Mouse (Mus musculus) gastrocnemius, postnatal 10 days (tissue): Measurements from ENCODE around the gene Gsn. TPM values are rescaled to one million over a fixed set of nuclear protein-coding genes. Genes with fewer than 3 reads are reported as not detected.
A peak's percentile ranks its signal among the peaks of the same experiment; 100 is the strongest.

Experiments
- DNase-seq: peaks from one replicate; pipeline ENCODE4 v3.0.0; 2021; ENCODE audit warnings: mixed read lengths
- total RNA-seq, 2 experiments: library from RNA; stranded (reverse); gene quantifications; 2 replicates each; pipeline ENCODE4 v1.2.3; 2021

Gsn gene
- total RNA-seq, 2 experiments from 2014 or later = 209 to 218 TPM

DNA sequence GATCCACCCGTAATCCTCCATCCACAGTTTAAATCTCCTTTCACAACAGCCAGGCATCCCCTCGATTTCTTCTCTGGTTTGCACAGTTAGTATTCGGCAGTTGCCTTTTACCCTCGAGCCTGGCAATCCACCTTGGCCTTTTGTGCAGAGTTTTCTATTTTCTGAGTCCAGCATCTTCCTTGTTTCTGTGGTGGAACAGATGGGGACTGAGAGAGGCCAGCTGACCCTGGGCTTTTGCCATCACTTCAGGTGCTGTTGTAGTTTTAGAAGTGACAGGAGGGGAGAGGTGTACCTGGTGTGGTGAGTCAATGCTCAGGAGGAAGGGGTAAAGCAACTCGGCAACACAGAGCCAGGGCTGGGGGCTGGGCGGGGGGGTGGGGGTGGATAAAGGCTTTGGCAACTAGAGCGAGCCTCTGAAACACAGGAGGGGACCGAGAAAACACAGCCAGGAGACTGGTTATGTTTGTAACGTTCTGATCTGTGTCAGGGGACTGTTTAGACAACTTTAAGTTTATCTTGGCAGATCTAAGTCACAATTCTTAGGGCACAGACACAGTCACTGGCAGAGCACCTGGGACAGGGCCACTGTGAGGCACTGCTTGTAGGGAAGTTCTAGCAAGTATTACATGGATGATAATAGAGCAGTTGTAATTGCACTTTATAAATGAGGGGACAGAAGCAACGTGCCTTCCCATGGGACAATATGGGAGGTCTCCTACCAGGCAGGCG, 72.0 kb downstream of the Gsn start:
- DNase-seq = no peak

DNA sequence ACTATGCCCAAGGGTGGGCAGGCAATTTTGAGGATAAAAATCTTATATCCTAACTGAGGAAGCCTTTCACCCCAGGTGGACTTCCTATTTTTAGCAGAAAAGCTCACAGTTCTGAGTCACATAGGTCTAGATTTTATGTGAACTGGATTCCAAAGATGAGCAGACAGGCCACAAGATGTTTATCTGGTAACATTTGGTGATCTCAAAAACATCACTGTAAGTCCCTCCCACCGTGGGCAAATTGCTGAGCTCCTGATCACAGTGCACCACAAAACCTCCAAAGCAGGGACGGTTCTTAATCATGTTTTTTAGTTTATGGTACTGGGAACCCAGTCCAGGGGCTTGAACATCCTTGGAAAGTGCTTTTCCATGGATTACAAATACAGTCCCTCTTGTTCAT, 72.9 kb downstream of the Gsn start:
- no peak for DNase-seq

DNA sequence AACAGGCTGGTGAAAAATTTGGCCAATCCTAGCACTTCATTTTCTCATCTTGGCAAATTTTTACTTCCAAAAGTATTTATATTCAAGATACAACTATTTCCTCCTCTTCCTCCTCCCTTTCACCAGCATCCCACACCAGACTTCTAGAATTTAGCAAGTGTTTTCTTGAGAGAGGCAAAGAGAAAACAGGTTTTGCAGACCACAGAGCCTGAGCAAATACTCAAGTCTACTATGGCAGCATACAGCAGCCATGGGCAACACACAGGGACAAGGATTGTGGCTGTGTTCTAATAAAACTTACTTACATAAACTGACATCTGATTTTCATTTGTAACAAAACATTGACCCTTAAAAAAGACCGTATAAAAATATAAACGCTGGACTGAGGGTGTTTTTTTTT, 75.0 kb downstream of the Gsn start:
- DNase-seq = no peak

GRCm38 (mm10) chr2:35333670-35334069, 77.5 kb downstream of the Gsn start:
- DNase-seq = no peak

GRCm38 (mm10) chr2:35335620-35336019, 79.4 kb downstream of the Gsn start:
- no peak for DNase-seq

DNA sequence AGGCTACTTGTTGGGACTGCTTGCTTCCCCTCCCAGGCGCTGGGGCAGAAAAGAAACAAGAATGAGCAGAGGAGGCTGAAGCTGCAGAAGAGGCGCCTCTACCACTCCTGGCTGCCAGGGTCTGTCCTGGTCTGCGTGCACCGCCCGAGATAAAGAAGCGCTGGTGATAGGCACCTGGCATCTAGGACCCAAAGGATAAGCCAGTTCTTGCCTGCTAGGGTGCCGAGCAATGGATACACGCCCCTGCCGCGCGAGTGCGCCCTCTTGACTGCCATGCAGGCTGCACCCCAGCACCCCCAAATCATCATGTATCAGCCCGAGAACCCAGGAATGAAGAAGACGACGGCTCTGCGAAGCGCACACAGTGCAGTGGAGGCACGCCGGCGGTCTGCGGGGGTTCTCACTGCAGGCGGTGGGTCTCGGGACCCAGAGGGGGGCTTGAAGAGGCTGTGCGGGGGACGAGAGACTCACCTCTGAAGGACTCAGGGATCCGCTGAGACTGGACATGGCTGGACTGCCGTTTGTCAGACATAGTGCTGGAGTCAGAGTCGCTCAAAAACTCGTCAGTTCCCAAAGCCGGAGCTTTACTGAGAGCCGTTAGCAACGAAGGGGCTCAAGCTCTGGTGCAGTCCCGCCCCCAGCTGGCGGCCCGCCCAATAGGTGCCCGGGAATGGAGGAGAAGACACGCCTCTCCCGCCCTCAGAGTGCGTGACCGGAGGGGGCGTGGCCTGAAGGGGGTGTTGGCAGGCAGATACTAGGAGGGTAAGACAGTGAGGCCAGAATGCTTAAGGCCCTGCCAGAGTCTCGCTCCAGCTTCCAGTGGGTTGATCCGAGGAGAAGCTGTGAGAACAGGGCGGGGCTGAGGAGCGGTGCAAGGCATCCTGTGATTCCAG, 80.5 kb downstream of the Gsn start, which contains the start of gene Stom:
TSS of gene Stom (minus strand) at position 589 of the 893 bp plus-strand sequence.
- DNase-seq = peak; percentile 100

DNA sequence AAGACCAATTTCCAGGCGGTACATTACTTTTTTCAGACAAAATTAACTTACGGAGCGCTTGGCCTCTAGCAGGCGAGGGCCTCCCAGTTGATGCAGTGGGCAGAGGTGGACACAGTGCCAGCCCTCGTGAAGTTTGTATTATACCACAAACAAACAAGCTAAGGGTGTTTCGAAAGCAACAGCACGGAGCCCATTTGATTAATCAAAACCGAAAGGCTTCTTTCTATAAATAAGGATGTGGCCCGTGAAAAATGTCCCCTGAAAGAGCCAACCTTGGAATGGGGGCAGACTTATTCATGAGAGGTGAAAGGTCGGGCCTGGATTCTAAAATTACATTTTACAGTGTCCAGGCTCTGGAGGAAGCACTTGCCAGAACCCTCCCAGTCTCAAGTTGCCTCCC, 81.2 kb downstream of the Gsn start:
- no peak for DNase-seq

GRCm38 (mm10) chr2:35338036-35338435, 81.9 kb downstream of the Gsn start:
- no peak for DNase-seq

GRCm38 (mm10) chr2:35338707-35339106, 82.5 kb downstream of the Gsn start:
- peak; percentile 32 for DNase-seq

DNA sequence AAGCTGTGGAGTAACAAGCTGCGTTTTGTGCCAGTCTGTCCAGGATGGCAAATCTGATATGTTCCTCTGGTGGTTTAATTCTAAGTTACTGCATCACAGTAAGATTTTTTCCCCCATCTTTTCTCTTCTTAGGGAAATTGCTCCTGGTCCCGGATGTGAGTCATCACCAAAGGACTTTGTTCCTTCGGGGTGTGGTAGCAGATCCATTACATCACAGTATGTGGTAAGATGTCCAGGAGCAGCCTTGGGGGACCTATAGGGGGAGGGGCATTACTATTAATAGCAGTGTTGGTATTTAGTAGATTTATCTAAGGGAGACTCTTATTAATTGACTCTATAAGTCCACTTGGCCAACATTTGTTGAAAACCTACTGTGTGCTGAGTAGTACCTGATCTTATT, 86.4 kb downstream of the Gsn start:
- no peak for DNase-seq

GRCm38 (mm10) chr2:35345984-35346383, 89.8 kb downstream of the Gsn start:
- DNase-seq = no peak

DNA sequence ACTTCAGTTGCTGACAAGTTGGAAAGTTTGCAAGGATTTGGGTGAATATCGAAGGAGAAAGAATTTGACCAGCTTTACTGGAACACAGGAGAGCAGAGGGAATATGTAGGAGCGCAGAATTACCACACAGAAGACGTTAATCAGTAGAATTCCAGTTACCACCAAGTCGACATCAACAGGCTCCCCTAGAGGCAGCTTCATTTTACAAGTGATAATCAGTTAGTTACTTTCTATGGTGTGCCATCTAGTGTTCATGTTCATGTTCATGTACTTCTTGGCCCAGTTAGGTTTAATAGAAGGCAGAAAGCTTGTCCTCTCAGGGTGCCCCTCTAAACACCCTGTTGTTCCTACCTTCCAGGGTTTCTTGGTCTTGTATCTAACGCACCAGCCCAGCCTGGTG, 93.0 kb downstream of the Gsn start:
- DNase-seq = no peak

Other genes starting within 250 kb of the Gsn start
- gene Hc, start 194.9 kb upstream of the Gsn start, total RNA-seq = under 1 TPM in 1 of 2 experiments, not detected in 1; 0.18 TPM
- under 1 TPM in 1 of 2 experiments, not detected in 1; 0.38 TPM for gene AI182371, start 154.8 kb upstream of the Gsn start, total RNA-seq
- gene Cntrl, start 146.9 kb upstream of the Gsn start, total RNA-seq = 1 to 10 TPM; 7.7 to 9.8 TPM
- 100 to 1,000 TPM in 1 of 2 experiments, 10 to 100 TPM in 1; 86.9 to 104 TPM for gene Rab14, start 55.3 kb upstream of the Gsn start, total RNA-seq
- gene Stom, start 80.6 kb downstream of the Gsn start, total RNA-seq = 10 to 100 TPM; 24.3 to 30.7 TPM
- not detected for gene 4930568D16Rik, start 111.3 kb downstream of the Gsn start, total RNA-seq
- gene 4930402F06Rik, start 140.8 kb downstream of the Gsn start, total RNA-seq = not detected
- 10 to 100 TPM; 13.2 to 17.0 TPM for gene Ggta1, start 206.9 kb downstream of the Gsn start, total RNA-seq